12 mouse cellular contexts compared by ENCODE assay signal in the genomic region with DNA sequence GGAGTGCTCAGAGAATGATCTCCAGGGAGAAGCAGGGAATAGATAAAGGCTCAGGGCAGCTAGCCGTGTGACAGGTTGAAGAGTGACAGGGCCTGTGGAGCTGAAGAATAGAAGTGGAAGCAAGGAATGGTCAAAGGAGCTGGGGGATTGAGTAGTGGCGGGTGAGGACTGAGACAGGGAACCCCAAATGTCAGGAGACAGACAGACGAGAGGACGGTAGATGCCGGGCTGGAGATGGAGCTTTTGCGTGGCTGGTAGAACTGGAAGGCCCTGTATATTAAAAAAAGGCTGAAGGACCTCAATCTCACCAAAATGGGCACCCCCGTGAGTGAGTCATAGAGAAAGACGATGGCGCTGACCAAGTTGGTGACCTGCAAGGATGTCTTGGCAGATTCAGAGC. TPM values are rescaled to one million over a fixed set of nuclear protein-coding genes. Genes with fewer than 3 reads are reported as not detected.
DNase-seq lines count a peak whose midpoint lies in the region; ATAC-seq and TF ChIP-seq lines count a peak whose summit lies in the region.
"Had no signal": no experiment of that assay in that cellular context is flagged by ENCODE, and none has a peak within 500 bp of the region (broad histone marks: within the 10 kb centered on the region; RNA-seq: fewer than 3 reads in every experiment).

No protein-coding gene starts in this region.

- peak overlapping the region; percentile 99 for H3K27ac ChIP-seq in left cerebral cortex, adult 2 months
- peak overlapping the region; percentile 67; the same call in 1 of the 2 replicates for H3K27ac ChIP-seq in hindbrain, embryonic 16.5 days (ENCODE audit: low read depth, low read length)
- H3K27ac ChIP-seq in neural tube, embryonic 13.5 days (replicated peaks) = peak overlapping the region; percentile 97
- H3K27ac ChIP-seq: liver, embryonic 14.5 days had no signal

- DNase-seq in cerebellum, adult 11-12 months = peak; percentile 35
- peak in 1 of 2 experiments; percentile 24 for DNase-seq in left cerebral cortex, adult 2 months (ENCODE audit: extremely low spot score in 1 of 2, low spot score in 2 of 2)
- no peak for DNase-seq in left cerebral cortex, postnatal 10 days (ENCODE audit: extremely low spot score in 1 of 2, low spot score in 2 of 2)
- DNase-seq in kidney, adult 11 months = no peak
- DNase-seq in lung, adult 18-20 months = no peak

- ATAC-seq in cerebellum, adult (ENCODE audit: insufficient number of reproducible peaks, low FRiP score, low TSS enrichment) = no peak
- no peak for ATAC-seq in hindbrain, embryonic 16.5 days
- no peak for ATAC-seq in neural tube, embryonic 13.5 days (ENCODE audit: low read depth)
- ATAC-seq: intestine, postnatal 0 days had no signal

- WGBS in hindbrain, embryonic 16.5 days = 73% methylated on average over 9 of the region's 9 CpGs
- 87% methylated on average over 9 of the region's 9 CpGs for WGBS in neural tube, embryonic 13.5 days

- TF ChIP-seq CTCF in left cerebral cortex, adult 2 months (IDR thresholded peaks at IDR 0.05) = no peak

- peak overlapping the region; percentile 60; the same call in 1 of the 2 replicates for H3K4me3 ChIP-seq in left cerebral cortex, adult 2 months
- H3K4me3 ChIP-seq in hindbrain, embryonic 16.5 days (ENCODE audit: low read length) = no peak overlapping the region
- no peak overlapping the region; the same call in 1 of the 2 replicates for H3K4me3 ChIP-seq in neural tube, embryonic 13.5 days

- peak overlapping the region; percentile 43 for H3K4me2 ChIP-seq in hindbrain, embryonic 16.5 days (ENCODE audit: low read length)
- peak overlapping the region; percentile 69 for H3K4me2 ChIP-seq in neural tube, embryonic 13.5 days

- H3K27me3 ChIP-seq in hindbrain, embryonic 16.5 days (replicated peaks; ENCODE audit: control insufficient read depth, insufficient read depth, low read length) = no peaks in the 10 kb centered on the region
- peaks cover 8% of the 10 kb centered on the region; the same call in 1 of the 2 replicates for H3K27me3 ChIP-seq in neural tube, embryonic 13.5 days

- H3K4me1 ChIP-seq in hindbrain, embryonic 16.5 days (ENCODE audit: control insufficient read depth, insufficient read depth, low read depth, low read length) = peaks cover 57% of the 10 kb centered on the region
- H3K4me1 ChIP-seq in neural tube, embryonic 13.5 days (replicated peaks) = peaks cover 82% of the 10 kb centered on the region

- H3K9me3 ChIP-seq in hindbrain, embryonic 16.5 days (ENCODE audit: control insufficient read depth, low read length) = no peaks in the 10 kb centered on the region
- H3K9me3 ChIP-seq in neural tube, embryonic 13.5 days = no peaks in the 10 kb centered on the region

- no peaks in the 10 kb centered on the region for H3K36me3 ChIP-seq in hindbrain, embryonic 16.5 days (ENCODE audit: control insufficient read depth, insufficient read depth, low read length)
- peaks cover 16% of the 10 kb centered on the region for H3K36me3 ChIP-seq in neural tube, embryonic 13.5 days

- intact Hi-C loops in left cerebral cortex, adult 2 months (cut with DNase I) = loop anchor here (1.0 kb wide), 1 partner anchor 70 kb away; no protein-coding TSS in a partner anchor
- intact Hi-C loops in left cerebral cortex, postnatal 10 days (cut with DNase I) = loop anchor here (2.0 kb wide), 1 partner anchor 56 kb away; no protein-coding TSS in a partner anchor

- H3K9ac ChIP-seq in hindbrain, embryonic 16.5 days (ENCODE audit: low read depth, low read length) = peak overlapping the region; percentile 20
- peak overlapping the region; percentile 66; the same call in 1 of the 2 replicates for H3K9ac ChIP-seq in neural tube, embryonic 13.5 days
- H3K9ac ChIP-seq: liver, embryonic 14.5 days had no signal

RNA-seq across cellular contexts. Expression of a gene that starts 3.0 kb away (rescaled TPM):
- total RNA-seq in left cerebral cortex, adult 2 months (2021) = 10 to 100 TPM; 29.1 to 33.1 TPM
- 10 to 100 TPM; 30.7 to 32.5 TPM for total RNA-seq in left cerebral cortex, postnatal 10 days (2021)
- polyA plus RNA-seq in hindbrain, embryonic 16.5 days (2015; fragmentation: Nextera tagmentation; extraction: Ambion mirVana) = 7.5 and 16.2 TPM in 2 replicates
- polyA plus RNA-seq in neural tube, embryonic 13.5 days (2015; fragmentation: Nextera tagmentation; extraction: Ambion mirVana) = 20.5 and 20.6 TPM in 2 replicates

RNA-seq across cellular contexts. Expression of a gene that starts 3.3 kb away (rescaled TPM):
- total RNA-seq in left cerebral cortex, adult 2 months (2021) = 100 to 1,000 TPM; 231 to 248 TPM
- 100 to 1,000 TPM; 214 to 216 TPM for total RNA-seq in left cerebral cortex, postnatal 10 days (2021)
- polyA plus RNA-seq in hindbrain, embryonic 16.5 days (2015; fragmentation: Nextera tagmentation; extraction: Ambion mirVana) = 30.9 and 32.9 TPM in 2 replicates
- 21.2 and 22.4 TPM in 2 replicates for polyA plus RNA-seq in neural tube, embryonic 13.5 days (2015; fragmentation: Nextera tagmentation; extraction: Ambion mirVana)

RNA-seq across cellular contexts. Expression of a gene that starts 20.4 kb away (rescaled TPM):
- not detected for total RNA-seq in left cerebral cortex, adult 2 months (2021)
- total RNA-seq in left cerebral cortex, postnatal 10 days (2021) = under 1 TPM; 0.19 to 0.28 TPM
- 1.0 and 1.1 TPM in 2 replicates for polyA plus RNA-seq in hindbrain, embryonic 16.5 days (2015; fragmentation: Nextera tagmentation; extraction: Ambion mirVana)
- 0.44 and 0.93 TPM in 2 replicates for polyA plus RNA-seq in neural tube, embryonic 13.5 days (2015; fragmentation: Nextera tagmentation; extraction: Ambion mirVana)
- polyA plus RNA-seq: testis, adult 2 months had no signal

RNA-seq across cellular contexts. Expression of a gene that starts 27.5 kb away (rescaled TPM):
- total RNA-seq in left cerebral cortex, adult 2 months (2021) = 1 to 10 TPM; 2.0 to 4.6 TPM
- total RNA-seq in left cerebral cortex, postnatal 10 days (2021) = 1 to 10 TPM; 1.2 to 3.7 TPM
- polyA plus RNA-seq in hindbrain, embryonic 16.5 days (2015; fragmentation: Nextera tagmentation; extraction: Ambion mirVana) = 0.26 and 0.27 TPM in 2 replicates
- 0.21 TPM in 1 of 2 replicates, not detected in the other for polyA plus RNA-seq in neural tube, embryonic 13.5 days (2015; fragmentation: Nextera tagmentation; extraction: Ambion mirVana)
- polyA plus RNA-seq: Patski had no signal

RNA-seq across cellular contexts. Expression of a gene that starts 31.2 kb away (rescaled TPM):
- total RNA-seq in left cerebral cortex, adult 2 months (2021) = under 1 TPM; 0.63 to 0.66 TPM
- total RNA-seq in left cerebral cortex, postnatal 10 days (2021) = 1 to 10 TPM; 2.8 to 4.4 TPM
- 34.2 and 38.5 TPM in 2 replicates for polyA plus RNA-seq in hindbrain, embryonic 16.5 days (2015; fragmentation: Nextera tagmentation; extraction: Ambion mirVana)
- polyA plus RNA-seq in neural tube, embryonic 13.5 days (2015; fragmentation: Nextera tagmentation; extraction: Ambion mirVana) = 26.6 and 33.2 TPM in 2 replicates
